Mouse (Mus musculus): ENCODE data around the gene Btnl10. TPM values are rescaled to one million over a fixed set of nuclear protein-coding genes. Genes with fewer than 3 reads are reported as not detected.
A peak's percentile ranks its signal among the peaks of the same experiment; 100 is the strongest.

Gene Btnl10
- total RNA-seq, 1 experiment = not detected

GRCm38 (mm10) chr11:58904410-58904718 lies 13.3 kb upstream of the Btnl10 start:
- Histone ChIP-seq H3K4me1 (ENCODE audit: control insufficient read depth in 2 of 2, insufficient read depth in 2 of 2, low read length in 2 of 2, poor library complexity in 1 of 2) (peaks cover 0 to 4% of the 10 kb centered on the region in 2 experiments; a peak in 1 of 4 replicates), H3K27ac (ENCODE audit: insufficient read depth, low read depth, low read length, poor library complexity, severe bottlenecking) (no peak overlapping the region), H3K36me3 (ENCODE audit: control insufficient read depth, insufficient read depth, low read length, poor library complexity, severe bottlenecking) (peaks cover 8% of the 10 kb centered on the region; the same call in 1 of the 2 replicates), H3K9me3 (ENCODE audit: control insufficient read depth, insufficient read depth, low read depth, low read length) (no peaks in the 10 kb centered on the region), H3K4me3 (ENCODE audit: insufficient read depth in 1 of 2, low read depth in 1 of 2, low read length in 2 of 2, poor library complexity in 1 of 2, severe bottlenecking in 1 of 2) (peak overlapping the region; percentile 44 to 87; a peak in 3 of 4 replicates), H3K9ac (ENCODE audit: insufficient read depth, low read depth, low read length, poor library complexity, severe bottlenecking) (no peak overlapping the region; the same call in 1 of the 2 replicates)
- in situ Hi-C loops (cut with MboI; ENCODE audit: low sequenced_read_pairs in 2 of 2, unreplicated experiment in 2 of 2) = no loop called here
- no peak for DNase-seq (ENCODE audit: low read depth, low spot score)
- TF ChIP-seq MAFK (IDR thresholded peaks at IDR 0.05; ENCODE audit: insufficient read depth, low read depth, low read length) (no peak), ZC3H11A (IDR thresholded peaks at IDR 0.05; ENCODE audit: borderline replicate concordance, low read depth, low read length) (no peak), CHD2 (IDR thresholded peaks at IDR 0.05; ENCODE audit: low read depth, low read length) (no peak), HCFC1 (IDR thresholded peaks at IDR 0.05; ENCODE audit: borderline replicate concordance, insufficient read depth, low read length) (no peak), ZNF384 (IDR thresholded peaks at IDR 0.05; ENCODE audit: low read depth, low read length) (no peak)

GRCm38 (mm10) chr11:58904838-58905237 lies 12.9 kb upstream of the Btnl10 start:
- Histone ChIP-seq H3K27ac (ENCODE audit: insufficient read depth, low read depth, low read length, poor library complexity, severe bottlenecking) (no peak overlapping the region), H3K4me1 (ENCODE audit: control insufficient read depth in 2 of 2, insufficient read depth in 2 of 2, low read length in 2 of 2, poor library complexity in 1 of 2) (peaks cover 0 to 4% of the 10 kb centered on the region in 2 experiments; a peak in 1 of 4 replicates), H3K36me3 (ENCODE audit: control insufficient read depth, insufficient read depth, low read length, poor library complexity, severe bottlenecking) (peaks cover 8% of the 10 kb centered on the region; the same call in 1 of the 2 replicates), H3K9me3 (ENCODE audit: control insufficient read depth, insufficient read depth, low read depth, low read length) (no peaks in the 10 kb centered on the region), H3K4me3 (ENCODE audit: insufficient read depth in 1 of 2, low read depth in 1 of 2, low read length in 2 of 2, poor library complexity in 1 of 2, severe bottlenecking in 1 of 2) (peak overlapping the region in 1 of 2 experiments; percentile 87; a peak in 2 of 4 replicates), H3K9ac (ENCODE audit: insufficient read depth, low read depth, low read length, poor library complexity, severe bottlenecking) (no peak overlapping the region)
- TF ChIP-seq MAFK (IDR thresholded peaks at IDR 0.05; ENCODE audit: insufficient read depth, low read depth, low read length) = no peak
- TF ChIP-seq ZNF384 (IDR thresholded peaks at IDR 0.05; ENCODE audit: low read depth, low read length) = peak; percentile 98
- TF ChIP-seq ZC3H11A (IDR thresholded peaks at IDR 0.05; ENCODE audit: borderline replicate concordance, low read depth, low read length) = no peak
- no peak for TF ChIP-seq HCFC1 (IDR thresholded peaks at IDR 0.05; ENCODE audit: borderline replicate concordance, insufficient read depth, low read length)
- no peak for TF ChIP-seq CHD2 (IDR thresholded peaks at IDR 0.05; ENCODE audit: low read depth, low read length)
- in situ Hi-C loops (cut with MboI; ENCODE audit: low sequenced_read_pairs in 2 of 2, unreplicated experiment in 2 of 2) = no loop called here
- peak; percentile 57 for DNase-seq (ENCODE audit: low read depth, low spot score)

- Histone ChIP-seq H3K4me1 (ENCODE audit: control insufficient read depth in 2 of 2, insufficient read depth in 2 of 2, low read length in 2 of 2, poor library complexity in 1 of 2) (no peaks in the 10 kb centered on the region), H3K4me3 (ENCODE audit: insufficient read depth in 1 of 2, low read depth in 1 of 2, low read length in 2 of 2, poor library complexity in 1 of 2, severe bottlenecking in 1 of 2) (no peak overlapping the region), H3K27ac (ENCODE audit: insufficient read depth, low read depth, low read length, poor library complexity, severe bottlenecking) (no peak overlapping the region), H3K36me3 (ENCODE audit: control insufficient read depth, insufficient read depth, low read length, poor library complexity, severe bottlenecking) (no peaks in the 10 kb centered on the region), H3K9ac (ENCODE audit: insufficient read depth, low read depth, low read length, poor library complexity, severe bottlenecking) (no peak overlapping the region), H3K9me3 (ENCODE audit: control insufficient read depth, insufficient read depth, low read depth, low read length) (no peaks in the 10 kb centered on the region)
- in situ Hi-C loops (cut with MboI; ENCODE audit: low sequenced_read_pairs in 2 of 2, unreplicated experiment in 2 of 2) = no loop called here
- no peak for TF ChIP-seq CHD2 (IDR thresholded peaks at IDR 0.05; ENCODE audit: low read depth, low read length)
- no peak for TF ChIP-seq HCFC1 (IDR thresholded peaks at IDR 0.05; ENCODE audit: borderline replicate concordance, insufficient read depth, low read length)
- no peak for TF ChIP-seq ZNF384 (IDR thresholded peaks at IDR 0.05; ENCODE audit: low read depth, low read length)
- no peak for TF ChIP-seq ZC3H11A (IDR thresholded peaks at IDR 0.05; ENCODE audit: borderline replicate concordance, low read depth, low read length)
- TF ChIP-seq MAFK (IDR thresholded peaks at IDR 0.05; ENCODE audit: insufficient read depth, low read depth, low read length) = no peak
- no peak for DNase-seq (ENCODE audit: low read depth, low spot score)
These were observed 3.9 kb upstream of the Btnl10 start for GRCm38 (mm10) chr11:58913776-58914175.

- H3K36me3 ChIP-seq (ENCODE audit: control insufficient read depth, insufficient read depth, low read length, poor library complexity, severe bottlenecking) = no peaks in the 10 kb centered on the region
- in situ Hi-C loops (cut with MboI; ENCODE audit: low sequenced_read_pairs in 2 of 2, unreplicated experiment in 2 of 2) = no loop called here
- no peaks in the 10 kb centered on the region for H3K9me3 ChIP-seq (ENCODE audit: control insufficient read depth, insufficient read depth, low read depth, low read length)
- no peak overlapping the region; a peak in 1 of 4 replicates for H3K4me3 ChIP-seq (ENCODE audit: insufficient read depth in 1 of 2, low read depth in 1 of 2, low read length in 2 of 2, poor library complexity in 1 of 2, severe bottlenecking in 1 of 2)
- H3K27ac ChIP-seq (ENCODE audit: insufficient read depth, low read depth, low read length, poor library complexity, severe bottlenecking) = no peak overlapping the region
- no peaks in the 10 kb centered on the region for H3K4me1 ChIP-seq (ENCODE audit: control insufficient read depth in 2 of 2, insufficient read depth in 2 of 2, low read length in 2 of 2, poor library complexity in 1 of 2)
- TF ChIP-seq ZC3H11A (IDR thresholded peaks at IDR 0.05; ENCODE audit: borderline replicate concordance, low read depth, low read length) = no peak
- no peak for TF ChIP-seq MAFK (IDR thresholded peaks at IDR 0.05; ENCODE audit: insufficient read depth, low read depth, low read length)
- TF ChIP-seq ZNF384 (IDR thresholded peaks at IDR 0.05; ENCODE audit: low read depth, low read length) = no peak
- no peak for TF ChIP-seq CHD2 (IDR thresholded peaks at IDR 0.05; ENCODE audit: low read depth, low read length)
- TF ChIP-seq HCFC1 (IDR thresholded peaks at IDR 0.05; ENCODE audit: borderline replicate concordance, insufficient read depth, low read length) = no peak
- H3K9ac ChIP-seq (ENCODE audit: insufficient read depth, low read depth, low read length, poor library complexity, severe bottlenecking) = no peak overlapping the region
- DNase-seq (ENCODE audit: low read depth, low spot score) = no peak
These were observed 3.2 kb upstream of the Btnl10 start for GRCm38 (mm10) chr11:58914461-58915028.

All from ES-E14 (cell line).